Mouse (Mus musculus) forebrain, embryonic 16.5 days (tissue): ENCODE results near the gene Tspan10. TPM values are rescaled to one million over a fixed set of nuclear protein-coding genes. Genes with fewer than 3 reads are reported as not detected.
"Not testable (repeated sequence)": the region's sequence is repeated elsewhere in the genome, so short reads cannot be mapped to it uniquely, and the experiment has no call there.

Experiments
- ATAC-seq: fragments of 200-750 bp; cut with Nextera tagmentation; 2 replicates; pipeline ENCODE4 v1.8.0; 2017; ENCODE audit warnings: mild to moderate bottlenecking, moderate library complexity
- H3K27ac ChIP-seq: fragments of 300-500 bp; sonication (generic); 2 replicates; pipeline ENCODE4 v1.5.1; 2014; ENCODE audit warnings: low read length, control low read depth
- H3K27me3 ChIP-seq: fragments of 300-500 bp; sonication (generic); replicated peaks from 2 replicates; pipeline ENCODE4 v1.6.1; 2014; ENCODE audit warnings: low read length; ENCODE audit not compliant: control insufficient read depth, insufficient read depth
- H3K36me3 ChIP-seq: fragments of 300-500 bp; sonication (generic); 2 replicates; pipeline ENCODE4 v1.6.1; 2014; ENCODE audit not compliant: control insufficient read depth, insufficient read depth
- H3K4me1 ChIP-seq: fragments of 300-500 bp; sonication (generic); replicated peaks from 2 replicates; pipeline ENCODE4 v1.6.1; 2014; ENCODE audit warnings: low read length; ENCODE audit not compliant: control insufficient read depth, insufficient read depth
- H3K4me2 ChIP-seq: fragments of 300-500 bp; sonication (generic); 2 replicates; pipeline ENCODE4 v1.6.1; 2014; ENCODE audit warnings: mild to moderate bottlenecking, low read length, control low read depth
- H3K4me3 ChIP-seq: fragments of 300-500 bp; sonication (generic); replicated peaks from 2 replicates; pipeline ENCODE4 v1.5.1; 2014; ENCODE audit warnings: mild to moderate bottlenecking, low read length, control low read depth
- H3K9ac ChIP-seq: fragments of 300-500 bp; sonication (generic); replicated peaks from 2 replicates; pipeline ENCODE4 v1.6.1; 2014; ENCODE audit warnings: low read depth, low read length, control low read depth
- H3K9me3 ChIP-seq: fragments of 300-500 bp; sonication (generic); 2 replicates; pipeline ENCODE4 v1.6.1; 2016; ENCODE audit warnings: low read length; ENCODE audit not compliant: control insufficient read depth
- WGBS: fragments of 180-500 bp; shearing (Covaris S2); extraction: QIAGEN DNeasy Blood & Tissue Kit; methylation state at CpG from one replicate; pipeline ENCODE4 v1.1.7; 2014; 5-methylcytosine and 5-hydroxymethylcytosine counted together
- polyA plus RNA-seq: library from polyadenylated mRNA; unstranded; fragments of >200 nt; fragmentation: Nextera tagmentation; extraction: Ambion mirVana; gene quantifications from 2 replicates; pipeline ENCODE4 v1.2.1, GENCODE M21; 2015

The Tspan10 gene
- polyA plus RNA-seq = not detected in 2 replicates

DNA sequence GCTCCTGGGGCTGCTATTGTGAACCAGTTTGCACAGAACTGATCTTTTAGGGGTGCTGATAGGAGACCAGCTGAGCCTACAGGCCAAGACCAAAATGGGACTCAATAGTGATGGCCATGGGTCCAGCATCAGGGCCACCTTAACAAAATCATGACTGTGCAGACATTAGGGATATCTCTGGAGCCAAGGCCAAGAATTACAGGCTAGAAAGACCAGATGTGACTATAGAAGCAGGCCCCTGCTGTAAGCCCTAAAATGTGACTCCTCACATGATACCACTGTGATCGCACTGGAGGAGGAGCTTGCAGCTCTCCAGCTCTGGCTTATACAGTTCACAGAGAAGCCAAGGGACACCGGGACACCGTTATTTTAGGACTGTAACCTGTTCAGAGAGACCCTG lies at the start of gene Tspan10:
Gene Tspan10 (plus strand): TSS at position 301 of the 400 bp plus-strand sequence.
- Histone ChIP-seq H3K27ac (no peak within 1 kb of the TSS), H3K27me3 (no peaks in the 10 kb centered on the region), H3K9me3 (no peaks in the 10 kb centered on the region), H3K4me1 (no peaks in the 10 kb centered on the region), H3K4me3 (no peak within 1 kb of the TSS), H3K9ac (no peak within 1 kb of the TSS), H3K36me3 (no peaks in the 10 kb centered on the region), H3K4me2 (no peak within 1 kb of the TSS)
- 82% methylated on average over 3 of the region's 3 CpGs for WGBS
- no peak for ATAC-seq

DNA sequence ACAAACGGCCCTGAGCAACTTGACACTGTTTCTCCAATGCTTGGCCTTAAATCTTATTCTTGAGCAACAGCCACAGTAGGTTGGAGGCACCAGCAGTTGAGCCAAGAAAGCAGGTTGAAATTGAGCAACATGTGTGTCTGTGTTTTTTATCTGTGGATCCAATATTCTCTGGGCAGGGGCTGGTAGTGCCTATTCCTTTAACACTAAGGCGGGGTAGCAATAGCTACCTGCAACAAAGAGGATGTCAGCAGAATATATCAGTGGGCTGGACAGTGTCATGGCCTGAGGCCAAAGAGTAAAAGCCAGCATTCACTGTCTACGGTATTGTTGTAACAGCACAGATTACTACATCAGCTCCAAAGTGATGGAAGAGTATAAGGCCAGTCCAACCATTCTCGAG lies 46.8 kb upstream of the Tspan10 start:
- H3K27me3 ChIP-seq = no peaks in the 10 kb centered on the region
- no peaks in the 10 kb centered on the region for H3K9me3 ChIP-seq
- WGBS = 88% methylated on average over 4 of the region's 4 CpGs
- no peak overlapping the region for H3K4me2 ChIP-seq
- H3K9ac ChIP-seq = no peak overlapping the region
- H3K27ac ChIP-seq = no peak overlapping the region
- ATAC-seq = no peak
- H3K36me3 ChIP-seq = 0 out of 2 replicates have a peak, but pooled peaks cover 2% of the 10 kb centered on the region
- no peaks in the 10 kb centered on the region for H3K4me1 ChIP-seq
- H3K4me3 ChIP-seq = no peak overlapping the region

DNA sequence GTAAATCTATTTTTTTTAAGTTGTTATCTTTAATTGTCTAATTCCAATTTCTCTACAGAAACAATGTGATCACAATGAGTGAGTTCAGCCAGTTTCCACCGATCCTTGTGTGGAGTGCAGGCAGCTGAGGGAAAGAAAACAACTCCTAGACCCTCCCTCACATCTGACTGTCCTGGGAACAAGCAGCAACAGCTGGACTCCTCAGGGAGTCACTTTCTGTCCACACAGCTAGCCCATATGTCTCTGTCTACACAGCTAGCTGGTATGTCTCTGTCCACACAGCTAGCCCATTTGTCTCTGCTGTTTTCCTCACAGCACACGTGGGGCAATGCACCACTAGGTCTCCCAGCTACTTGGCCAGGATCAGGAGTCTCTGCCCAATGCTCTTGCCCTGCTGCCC lies 44.8 kb upstream of the Tspan10 start:
- no peaks in the 10 kb centered on the region for H3K9me3 ChIP-seq
- no peak overlapping the region for H3K4me3 ChIP-seq
- no peak overlapping the region for H3K27ac ChIP-seq
- H3K4me2 ChIP-seq = no peak overlapping the region
- H3K9ac ChIP-seq = no peak overlapping the region
- peaks cover 10% of the 10 kb centered on the region for H3K36me3 ChIP-seq
- no peaks in the 10 kb centered on the region for H3K4me1 ChIP-seq
- H3K27me3 ChIP-seq = no peaks in the 10 kb centered on the region
- 96% methylated on average over 2 of the region's 2 CpGs for WGBS
- no peak for ATAC-seq

DNA sequence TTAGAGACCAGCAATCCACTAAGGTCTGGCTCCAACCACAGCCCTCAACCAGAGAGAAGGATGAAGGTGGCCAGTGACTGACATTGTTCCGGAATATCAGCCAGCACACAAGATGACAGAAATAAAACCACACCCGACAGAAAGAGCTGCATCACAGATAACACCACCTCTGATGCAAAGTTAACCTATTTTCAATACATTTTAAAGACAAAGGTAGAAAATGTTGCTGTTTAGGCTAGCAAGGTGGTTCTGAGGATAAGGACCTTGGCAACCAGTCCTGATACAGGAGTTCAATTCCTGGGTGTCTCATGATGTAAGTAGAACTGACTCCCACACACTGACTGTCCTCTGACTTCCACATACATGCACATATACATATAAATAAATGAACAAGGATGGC lies 43.1 kb upstream of the Tspan10 start:
- Histone ChIP-seq H3K4me2 (no peak overlapping the region), H3K27ac (no peak overlapping the region), H3K9ac (no peak overlapping the region), H3K4me1 (no peaks in the 10 kb centered on the region), H3K9me3 (no peaks in the 10 kb centered on the region), H3K4me3 (no peak overlapping the region), H3K27me3 (no peaks in the 10 kb centered on the region), H3K36me3 (peaks cover 25% of the 10 kb centered on the region)
- ATAC-seq = no peak
- WGBS = 91% methylated on average over 2 of the region's 2 CpGs

DNA sequence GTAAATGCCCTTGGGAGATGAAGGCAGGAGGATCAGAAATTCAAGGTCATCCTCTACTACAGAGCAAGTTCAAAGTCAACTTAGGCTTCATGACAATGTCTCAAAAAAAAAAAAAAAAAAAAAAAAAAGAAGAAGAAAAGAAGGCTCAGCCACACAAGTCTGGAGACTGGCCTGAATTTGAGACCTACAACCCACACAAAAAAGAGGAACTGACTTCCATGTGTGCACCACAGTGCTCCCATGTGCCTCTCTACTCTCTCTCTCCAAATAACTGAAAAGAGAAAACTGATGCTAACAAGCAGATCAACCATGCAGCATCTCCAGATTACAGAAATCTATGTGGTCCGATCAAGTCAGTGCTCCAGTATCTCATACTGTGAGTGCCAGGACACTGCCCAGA lies 37.6 kb upstream of the Tspan10 start:
- no peak overlapping the region for H3K4me2 ChIP-seq
- H3K4me1 ChIP-seq = no peaks in the 10 kb centered on the region
- no peak overlapping the region for H3K4me3 ChIP-seq
- H3K9me3 ChIP-seq = no peaks in the 10 kb centered on the region
- H3K27ac ChIP-seq = no peak overlapping the region
- no peaks in the 10 kb centered on the region for H3K27me3 ChIP-seq
- peaks cover 50% of the 10 kb centered on the region for H3K36me3 ChIP-seq
- H3K9ac ChIP-seq = no peak overlapping the region
- no peak for ATAC-seq
- WGBS = 92% methylated on average over 1 of the region's 1 CpGs

DNA sequence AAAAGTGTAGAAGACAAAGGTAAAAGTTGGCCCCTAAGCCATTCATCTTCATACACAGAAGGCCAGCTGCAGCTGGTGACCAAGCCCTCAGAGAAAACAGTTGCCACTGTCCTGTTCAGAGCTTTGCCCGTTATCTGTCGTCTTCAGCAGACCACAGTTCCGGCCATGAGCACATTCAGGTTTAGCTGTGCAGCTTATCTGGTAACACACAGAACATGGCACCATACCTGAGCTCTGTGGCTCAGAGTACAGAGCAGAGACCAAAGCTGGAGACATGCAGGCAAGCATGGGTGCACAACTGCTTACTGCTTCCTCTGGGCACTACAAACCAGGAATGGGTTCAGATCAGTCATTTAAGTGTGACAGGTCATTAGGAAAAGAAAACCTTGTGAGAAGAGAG lies 36.6 kb upstream of the Tspan10 start:
- H3K9ac ChIP-seq = no peak overlapping the region
- no peaks in the 10 kb centered on the region for H3K4me1 ChIP-seq
- H3K36me3 ChIP-seq = peaks cover 56% of the 10 kb centered on the region
- ATAC-seq = no peak
- no peaks in the 10 kb centered on the region for H3K27me3 ChIP-seq
- no peak overlapping the region for H3K27ac ChIP-seq
- H3K4me2 ChIP-seq = no peak overlapping the region
- H3K9me3 ChIP-seq = no peaks in the 10 kb centered on the region
- WGBS = 94% methylated on average over 3 of the region's 3 CpGs
- H3K4me3 ChIP-seq = no peak overlapping the region

DNA sequence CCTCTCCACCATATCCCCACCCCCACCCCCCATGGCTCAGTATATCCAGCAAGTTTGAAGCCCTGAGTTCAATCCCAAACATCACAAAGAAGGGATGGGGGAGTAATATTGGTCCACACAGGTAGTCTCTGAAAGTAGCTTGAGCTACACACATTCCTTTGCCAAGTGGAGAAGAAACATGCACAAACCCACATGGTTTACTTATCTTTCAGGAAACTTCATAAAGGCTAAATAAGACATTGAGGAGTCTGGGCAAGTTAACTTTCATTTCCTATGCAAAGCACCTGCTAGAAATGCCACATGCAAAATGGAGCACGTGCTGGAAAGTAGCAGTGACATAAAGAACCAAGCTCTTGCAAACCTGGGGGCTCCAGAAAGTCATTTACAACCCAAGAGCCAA lies 36.0 kb upstream of the Tspan10 start:
- H3K27me3 ChIP-seq = no peaks in the 10 kb centered on the region
- no peak overlapping the region for H3K27ac ChIP-seq
- peaks cover 56% of the 10 kb centered on the region for H3K36me3 ChIP-seq
- no peak overlapping the region for H3K4me2 ChIP-seq
- no peak overlapping the region for H3K9ac ChIP-seq
- WGBS = 89% methylated on average over 1 of the region's 1 CpGs
- no peaks in the 10 kb centered on the region for H3K4me1 ChIP-seq
- H3K4me3 ChIP-seq = no peak overlapping the region
- no peak for ATAC-seq
- H3K9me3 ChIP-seq = no peaks in the 10 kb centered on the region

DNA sequence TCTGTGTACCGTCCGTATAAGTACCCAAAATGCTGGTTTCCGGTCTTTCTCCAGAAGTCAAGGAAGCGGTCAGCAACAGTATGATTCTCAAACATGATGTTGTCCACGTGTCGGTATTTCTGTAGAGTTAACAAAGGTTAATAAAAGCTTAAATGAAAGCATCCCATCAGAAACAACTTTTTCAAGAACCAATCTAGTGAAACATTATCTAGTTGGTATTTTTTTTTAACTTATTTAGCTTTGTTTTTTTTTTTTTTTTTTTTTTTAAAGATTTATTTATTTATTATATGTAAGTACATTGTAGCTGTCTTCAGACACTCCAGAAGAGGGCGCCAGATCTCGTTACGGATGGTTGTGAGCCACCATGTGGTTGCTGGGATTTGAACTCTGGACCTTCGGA lies 28.8 kb upstream of the Tspan10 start:
- H3K27ac ChIP-seq, H3K4me1 ChIP-seq, H3K9ac ChIP-seq, ATAC-seq, H3K27me3 ChIP-seq, H3K9me3 ChIP-seq, H3K4me3 ChIP-seq, H3K4me2 ChIP-seq: not testable (repeated sequence)
- 97% methylated on average over 7 of the region's 10 CpGs for WGBS
- peaks cover 50% of the 10 kb centered on the region for H3K36me3 ChIP-seq

DNA sequence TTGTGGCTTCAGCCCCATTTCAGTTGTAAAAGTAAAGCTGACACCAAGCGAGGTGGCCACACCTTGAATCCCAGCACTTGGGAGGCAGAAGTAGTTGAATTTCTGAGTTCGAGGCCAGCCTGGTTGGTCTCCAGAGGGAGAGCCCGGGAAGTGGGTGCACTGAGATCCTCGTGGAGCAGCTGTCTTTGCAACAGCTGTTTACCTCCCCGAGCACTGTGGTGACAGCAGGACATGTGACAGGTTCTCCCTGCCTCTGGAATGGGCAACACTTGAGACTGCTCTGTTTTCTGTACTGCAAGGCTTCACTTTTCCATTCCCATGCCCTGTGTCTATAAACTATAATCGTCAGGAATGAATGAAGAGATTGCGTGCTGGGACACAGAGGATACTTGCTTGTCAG lies 24.6 kb upstream of the Tspan10 start:
- 91% methylated on average over 7 of the region's 7 CpGs for WGBS
- Histone ChIP-seq H3K27ac (no peak overlapping the region), H3K4me1 (no peaks in the 10 kb centered on the region), H3K27me3 (no peaks in the 10 kb centered on the region), H3K4me2 (no peak overlapping the region), H3K4me3 (no peak overlapping the region), H3K9me3 (no peaks in the 10 kb centered on the region), H3K36me3 (peaks cover 35% of the 10 kb centered on the region), H3K9ac (no peak overlapping the region)
- ATAC-seq = no peak

DNA sequence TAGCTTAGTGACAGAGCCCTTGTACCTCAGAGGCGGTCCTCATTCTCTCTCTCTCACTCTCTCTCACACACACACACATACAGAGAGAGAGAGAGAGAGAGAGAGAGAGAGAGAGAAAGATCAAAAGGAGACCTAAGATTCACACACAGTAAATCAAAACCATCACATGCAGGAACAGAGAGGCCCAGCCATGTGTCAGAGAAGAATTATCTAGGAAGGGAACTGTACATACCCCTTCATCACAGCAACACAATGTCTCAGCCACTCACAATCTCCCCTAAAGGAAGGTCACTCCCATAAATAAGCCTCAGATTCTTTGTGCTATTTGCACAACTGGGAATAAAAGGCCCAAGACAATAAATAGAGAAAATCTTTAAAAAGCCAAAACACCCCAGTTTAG lies 23.9 kb upstream of the Tspan10 start:
- Histone ChIP-seq H3K27ac (no peak overlapping the region), H3K9ac (no peak overlapping the region), H3K4me2 (no peak overlapping the region), H3K9me3 (no peaks in the 10 kb centered on the region), H3K27me3 (no peaks in the 10 kb centered on the region), H3K4me3 (no peak overlapping the region), H3K4me1 (no peaks in the 10 kb centered on the region), H3K36me3 (peaks cover 30% of the 10 kb centered on the region)
- 96% methylated on average over 1 of the region's 1 CpGs for WGBS
- no peak for ATAC-seq
